Mouse (Mus musculus): ENCODE measurements around the gene Atp8a1. TPM values are rescaled to one million over a fixed set of nuclear protein-coding genes. Genes with fewer than 3 reads are reported as not detected.

The Atp8a1 gene
- total RNA-seq, 2 experiments from 2014 or later: 19.2 to 20.3 TPM

GRCm38 (mm10) chr5:67794129-67794800 lies 53.0 kb downstream of the Atp8a1 start:
- intact Hi-C loops (cut with DNase I): no loop called here
- peak; percentile 28 to 44 for DNase-seq

- no peak for DNase-seq
- intact Hi-C loops (cut with DNase I): loop anchor here (2.0 kb wide), 1 partner anchor 14 kb away; no protein-coding TSS in a partner anchor
Measured at GRCm38 (mm10) chr5:67782775-67783174, 64.5 kb downstream of the Atp8a1 start.

- peak; percentile 59 to 68 for DNase-seq
- intact Hi-C loops (cut with DNase I): loop anchor here (5.0 kb wide), 1 partner anchor 69 kb away; the partner anchor contains the start of gene Atp8a1
Measured at GRCm38 (mm10) chr5:67778026-67778425, 69.2 kb downstream of the Atp8a1 start.

- intact Hi-C loops (cut with DNase I): no loop called here
- DNase-seq: no peak
Measured at GRCm38 (mm10) chr5:67774186-67774585, 73.0 kb downstream of the Atp8a1 start.

DNA sequence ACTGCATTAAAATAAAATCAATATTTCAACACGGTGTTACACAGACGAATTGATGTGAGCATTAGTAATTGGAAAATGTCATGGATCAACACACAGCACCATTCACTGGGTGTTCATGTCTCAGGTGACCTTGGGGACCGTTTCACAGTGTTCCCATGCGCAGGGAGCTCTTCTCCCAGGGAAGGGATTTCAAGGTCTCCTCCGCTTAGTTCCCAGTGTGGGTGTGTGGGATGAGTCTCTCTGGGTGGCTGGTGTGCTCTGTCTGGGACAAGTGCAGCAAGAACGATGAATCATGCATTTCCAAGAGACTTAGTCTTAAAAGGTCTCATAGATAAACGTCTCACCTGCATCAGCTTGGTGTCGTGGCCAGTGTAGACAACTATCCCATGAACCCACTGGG lies 78.5 kb downstream of the Atp8a1 start:
- intact Hi-C loops (cut with DNase I): no loop called here

DNA sequence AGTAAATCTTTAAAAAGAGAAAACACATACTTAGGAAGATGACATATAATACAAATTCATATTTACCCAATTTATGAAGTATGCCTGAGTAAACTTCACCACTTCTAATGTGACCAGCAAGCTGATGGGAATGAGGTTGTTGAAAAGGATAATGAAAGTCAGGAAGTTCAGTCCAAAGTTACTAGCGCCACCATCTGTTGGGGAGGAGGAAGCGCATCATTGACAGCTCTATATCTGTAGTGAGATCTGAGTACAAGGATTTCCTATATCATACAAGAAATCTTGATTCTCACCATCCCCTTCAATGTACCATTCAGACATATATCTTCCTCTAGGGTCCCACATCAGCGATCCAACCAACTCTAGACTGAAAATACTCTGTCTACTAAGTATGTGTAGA lies 82.4 kb downstream of the Atp8a1 start:
- no peak for DNase-seq
- intact Hi-C loops (cut with DNase I): no loop called here

More for the DNA sequence above, 78.5 kb downstream of the Atp8a1 start:
- DNase-seq: no peak

GRCm38 (mm10) chr5:67758126-67758525 lies 89.1 kb downstream of the Atp8a1 start:
- intact Hi-C loops (cut with DNase I): loop anchor here (5.0 to 10.0 kb wide), 3 partner anchors 39 to 357 kb away; partner anchors contain the start of gene Gm21905
- peak; percentile 11 to 43 for DNase-seq

DNA sequence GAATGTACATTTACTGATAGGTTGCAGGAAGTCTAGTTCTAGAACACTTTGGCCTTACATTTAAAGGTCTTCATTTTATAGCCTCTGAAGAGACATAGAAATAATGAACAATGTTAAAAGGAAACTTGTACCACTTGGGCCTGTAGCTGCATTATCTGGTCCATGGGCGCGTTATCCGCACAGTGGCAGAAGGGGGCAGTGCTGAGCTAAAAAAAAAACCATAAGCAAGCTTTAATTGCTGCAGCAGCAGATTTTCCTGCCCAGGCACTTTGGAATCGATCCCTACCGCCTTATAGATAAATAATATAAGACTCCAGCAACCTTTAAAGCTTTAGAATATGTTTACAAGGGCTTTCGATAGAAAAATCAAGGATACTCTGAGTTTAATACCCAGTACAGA lies 91.1 kb downstream of the Atp8a1 start:
- peak; percentile 46 to 64 for DNase-seq
- intact Hi-C loops (cut with DNase I): loop anchor here (1.0 to 10.0 kb wide), 5 partner anchors 41 to 359 kb away; partner anchors contain the start of genes Atp8a1 and Gm21905

DNA sequence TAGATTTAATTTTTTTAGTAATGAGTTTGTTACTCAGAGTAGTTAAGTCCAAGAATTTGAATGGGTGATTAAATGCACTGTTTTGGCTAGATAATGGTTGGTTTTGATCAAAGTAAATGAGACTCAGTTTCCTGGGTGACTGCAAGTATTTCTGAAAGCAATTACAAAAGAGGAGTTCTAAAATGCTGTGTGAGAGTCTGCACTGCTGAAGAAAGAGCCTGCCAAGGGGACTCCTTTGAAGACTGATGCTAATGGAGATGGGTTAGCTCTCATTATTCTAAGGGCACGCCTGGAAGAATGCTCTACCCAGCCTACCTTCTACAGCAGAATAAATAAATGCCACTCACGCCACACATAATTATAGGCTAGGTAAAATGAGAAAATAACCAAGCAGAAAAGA lies 94.2 kb downstream of the Atp8a1 start:
- no peak for DNase-seq
- intact Hi-C loops (cut with DNase I): loop anchor here (5.0 to 10.0 kb wide), 2 partner anchors 184 to 362 kb away; no protein-coding TSS in a partner anchor

- DNase-seq: no peak
- intact Hi-C loops (cut with DNase I): loop anchor here (5.0 to 10.0 kb wide), 2 partner anchors 185 to 362 kb away; no protein-coding TSS in a partner anchor
Measured at GRCm38 (mm10) chr5:67752629-67753028, 94.6 kb downstream of the Atp8a1 start.

- peak; percentile 38 to 58 for DNase-seq
- intact Hi-C loops (cut with DNase I): loop anchor here (5.0 to 10.0 kb wide), 2 partner anchors 185 to 363 kb away; no protein-coding TSS in a partner anchor
Measured at GRCm38 (mm10) chr5:67752007-67752406, 95.2 kb downstream of the Atp8a1 start.

DNA sequence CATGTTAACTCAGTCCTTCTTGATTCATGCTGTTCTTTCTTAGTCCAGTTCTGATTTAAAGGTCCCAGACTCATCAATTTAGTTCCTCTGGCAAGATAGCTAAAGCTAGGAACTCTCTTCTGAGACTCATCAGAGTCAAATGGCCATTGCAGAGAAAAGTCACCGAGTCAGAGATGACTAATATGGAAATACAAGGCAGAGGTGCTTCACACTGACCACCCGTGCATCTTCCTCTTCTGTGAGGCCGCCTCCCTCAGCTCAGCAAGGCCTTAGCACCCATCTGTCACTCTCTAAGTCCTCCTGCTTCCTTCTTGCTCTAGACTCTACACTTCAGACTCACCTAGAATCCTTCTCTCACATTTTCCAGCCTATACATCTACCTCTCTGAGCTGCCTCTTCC lies 108.0 kb downstream of the Atp8a1 start:
- intact Hi-C loops (cut with DNase I): no loop called here
- no peak for DNase-seq

DNA sequence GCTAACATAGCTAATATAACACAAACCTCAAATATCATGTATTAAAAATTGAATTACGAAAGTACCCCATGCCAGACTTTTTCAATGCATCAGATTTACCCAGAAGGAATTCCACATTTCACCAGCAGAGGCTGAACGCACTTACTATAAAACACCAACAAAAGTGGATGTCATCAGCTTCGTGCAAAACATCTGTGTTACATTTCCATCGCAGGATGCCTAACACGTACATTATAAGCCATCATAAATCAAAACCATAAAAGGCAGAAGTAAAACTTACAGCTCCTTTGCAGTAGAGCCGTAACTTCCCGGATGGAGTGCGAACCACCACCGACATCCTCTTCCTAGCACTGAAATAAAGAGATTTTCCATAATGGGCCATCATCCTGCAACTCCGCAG lies 109.1 kb downstream of the Atp8a1 start:
- DNase-seq: no peak
- intact Hi-C loops (cut with DNase I): no loop called here

GRCm38 (mm10) chr5:67735771-67736170 lies 111.5 kb downstream of the Atp8a1 start:
- intact Hi-C loops (cut with DNase I): no loop called here
- peak; percentile 37 to 41 for DNase-seq

GRCm38 (mm10) chr5:67733551-67734258 lies 113.5 kb downstream of the Atp8a1 start:
- no peak for DNase-seq
- intact Hi-C loops (cut with DNase I): no loop called here

DNA sequence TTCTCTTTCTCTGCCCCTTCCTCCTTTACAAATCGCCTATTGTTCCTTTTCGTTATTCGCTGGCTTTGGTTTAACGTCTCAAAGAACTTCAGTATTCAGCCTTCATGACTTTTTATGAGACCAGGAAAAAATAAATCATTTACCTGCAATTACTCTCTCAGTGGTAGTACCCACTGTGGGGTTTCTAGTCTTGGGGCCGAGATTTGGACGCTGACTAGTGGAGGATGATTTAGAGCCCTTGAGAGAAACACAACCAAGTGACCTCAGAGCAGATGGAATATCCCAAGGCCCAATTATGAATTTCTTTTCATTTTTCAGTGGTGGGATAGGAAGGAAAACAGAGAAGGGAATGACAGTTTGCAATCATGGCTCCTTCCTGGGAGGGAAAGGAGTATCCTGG lies 114.1 kb downstream of the Atp8a1 start:
- no peak for DNase-seq
- intact Hi-C loops (cut with DNase I): no loop called here

GRCm38 (mm10) chr5:67727755-67728154 lies 119.5 kb downstream of the Atp8a1 start:
- intact Hi-C loops (cut with DNase I): loop anchor here (1.0 to 10.0 kb wide), 3 partner anchors 121 to 303 kb away; partner anchors contain the start of genes Bend4 and Shisa3
- peak; percentile 24 to 40 for DNase-seq

DNA sequence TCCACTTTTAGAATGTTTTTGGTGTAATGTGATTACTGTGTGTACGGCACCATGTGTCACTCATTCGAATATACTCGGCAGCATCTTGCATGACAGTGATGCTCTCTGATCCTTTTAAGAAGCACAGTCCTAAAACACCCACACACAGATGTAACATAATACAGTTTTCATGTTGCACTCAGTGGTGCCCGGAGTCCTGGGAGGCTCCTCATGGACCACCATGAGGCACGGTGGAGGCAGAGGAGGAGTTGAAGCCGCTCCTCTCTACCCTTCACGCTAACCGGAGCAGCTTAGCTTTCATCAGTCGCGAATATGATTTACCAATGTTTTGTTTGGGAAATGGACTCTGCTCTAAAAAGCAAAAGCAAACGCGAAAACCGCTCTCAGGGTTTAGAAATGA lies 120.4 kb downstream of the Atp8a1 start:
- no peak for DNase-seq
- intact Hi-C loops (cut with DNase I): loop anchor here (2.0 to 10.0 kb wide), 2 partner anchors 120 to 302 kb away; partner anchors contain the start of genes Bend4 and Shisa3

- intact Hi-C loops (cut with DNase I): no loop called here
- DNase-seq: no peak
Measured at GRCm38 (mm10) chr5:67701641-67702040, 145.6 kb downstream of the Atp8a1 start.

DNA sequence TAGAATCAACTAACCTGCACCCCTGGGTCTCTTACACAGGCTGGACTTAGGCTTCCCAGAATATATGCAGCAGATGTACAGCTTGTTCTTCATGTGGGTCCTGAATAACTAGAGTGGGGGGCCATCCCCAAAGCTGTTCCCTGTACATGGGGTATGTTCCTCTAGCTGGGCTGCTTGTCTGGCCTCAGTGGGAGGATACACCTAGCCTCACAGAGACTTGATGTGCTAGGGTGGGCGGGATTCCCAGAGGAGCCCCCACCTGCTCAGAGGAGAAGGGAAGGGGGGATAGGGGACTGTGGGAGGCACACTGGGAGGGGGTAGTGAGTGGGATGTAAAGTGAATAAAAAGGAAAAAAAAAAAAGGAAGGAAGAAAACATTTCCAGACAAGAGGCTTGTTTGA lies 147.8 kb downstream of the Atp8a1 start:
- intact Hi-C loops (cut with DNase I): no loop called here
- no peak for DNase-seq

- peak; percentile 16 to 42 for DNase-seq
- intact Hi-C loops (cut with DNase I): no loop called here
Measured at GRCm38 (mm10) chr5:67698176-67698575, 149.1 kb downstream of the Atp8a1 start.
